Mouse (Mus musculus): ENCODE data around the gene Lsr.
"Not testable (repeated sequence)": the region's sequence is repeated elsewhere in the genome, so short reads cannot be mapped to it uniquely, and the experiment has no call there.

DNA sequence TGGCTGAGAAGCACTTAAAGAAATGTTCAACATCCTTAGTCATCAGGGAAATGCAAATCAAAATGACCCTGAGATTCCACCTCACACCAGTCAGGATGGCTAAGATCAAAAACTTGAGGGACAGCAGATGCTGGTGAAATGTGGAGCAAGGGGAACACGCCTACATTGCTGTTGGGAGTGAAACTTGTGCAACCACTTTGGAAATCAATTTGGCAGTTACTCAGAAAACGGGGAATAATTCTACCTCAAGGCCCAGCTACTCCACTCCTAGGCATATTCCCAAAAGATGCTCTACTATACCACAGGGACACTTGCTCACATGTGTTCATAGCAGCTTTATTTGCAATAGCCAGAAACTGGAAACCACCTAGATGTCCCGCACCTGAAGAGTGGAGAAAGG is 23.4 kb downstream of the Lsr start:
- not testable (repeated sequence) for TF ChIP-seq CTCF, POLR2A (IDR thresholded peaks at IDR 0.05; ENCODE audit: extremely low read depth, insufficient read depth, low read length)

Measured in cortical plate, adult 2 months (tissue).